Mouse (Mus musculus) adrenal gland, adult 2 months (tissue): ENCODE measurements around the gene Mex3a. TPM values are rescaled to one million over a fixed set of nuclear protein-coding genes. Genes with fewer than 3 reads are reported as not detected.

Source experiments
- DNase-seq: peaks from one replicate; pipeline ENCODE4 v3.0.0; 2021
- long read RNA-seq: library from polyadenylated mRNA; stranded (forward); transcript quantifications from one replicate; pipeline ENCODE4 v2.0.0, GENCODE M21; 2021
- polyA plus RNA-seq: library from polyadenylated mRNA; depleted of rRNA; stranded (reverse); fragments of >200 nt; gene quantifications from 2 replicates; pipeline ENCODE4 v1.2.3, GENCODE M21; 2012; rRNA removed
- total RNA-seq, 2 experiments: library from RNA; stranded (reverse); gene quantifications; 2 replicates each; pipeline ENCODE4 v1.2.3; 2021

The Mex3a gene
- total RNA-seq (1 to 10 TPM; 2.3 to 3.2 TPM), polyA plus RNA-seq (1.7 and 2.1 TPM in 2 replicates)
- long read RNA-seq, result 0 reads

DNA sequence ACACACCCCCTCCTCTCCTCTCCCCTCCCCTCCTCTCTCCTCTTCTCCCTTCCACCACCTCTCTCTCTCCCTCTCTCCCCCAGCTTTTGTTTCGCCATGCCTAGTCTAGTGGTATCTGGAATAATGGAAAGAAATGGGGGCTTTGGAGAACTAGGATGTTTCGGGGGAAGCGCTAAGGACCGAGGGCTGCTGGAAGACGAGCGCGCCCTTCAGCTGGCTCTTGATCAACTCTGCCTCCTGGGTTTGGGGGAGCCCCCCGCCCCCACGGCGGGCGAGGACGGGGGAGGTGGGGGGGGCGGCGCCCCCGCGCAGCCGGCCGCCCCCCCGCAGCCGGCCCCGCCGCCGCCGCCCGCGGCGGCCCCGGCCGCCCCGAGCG is at the start of gene Mex3a:
Gene Mex3a, plus strand, starts transcription at position 97 of the 376 bp plus-strand sequence.
- no peak for DNase-seq

DNA sequence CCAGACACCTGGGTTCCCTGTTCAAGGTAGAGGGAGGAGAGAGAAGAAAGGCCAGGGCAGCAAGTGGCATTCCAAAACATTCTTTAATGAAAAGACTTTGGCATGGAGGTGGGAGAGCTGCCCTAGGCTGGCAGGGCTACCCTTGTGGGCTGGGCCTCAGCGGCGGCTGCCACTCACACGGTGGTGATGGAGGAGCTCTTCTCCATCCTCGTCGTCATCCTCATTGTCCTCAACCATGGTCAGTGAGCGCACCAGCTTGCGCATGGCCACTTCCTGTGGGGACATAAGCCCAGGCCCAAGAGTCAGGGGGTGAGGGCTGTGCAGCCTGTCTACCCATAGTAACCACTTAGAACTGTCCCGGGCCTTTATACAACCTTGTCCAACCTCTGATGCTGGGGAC is 49.1 kb upstream of the Mex3a start:
- no peak for DNase-seq

DNA sequence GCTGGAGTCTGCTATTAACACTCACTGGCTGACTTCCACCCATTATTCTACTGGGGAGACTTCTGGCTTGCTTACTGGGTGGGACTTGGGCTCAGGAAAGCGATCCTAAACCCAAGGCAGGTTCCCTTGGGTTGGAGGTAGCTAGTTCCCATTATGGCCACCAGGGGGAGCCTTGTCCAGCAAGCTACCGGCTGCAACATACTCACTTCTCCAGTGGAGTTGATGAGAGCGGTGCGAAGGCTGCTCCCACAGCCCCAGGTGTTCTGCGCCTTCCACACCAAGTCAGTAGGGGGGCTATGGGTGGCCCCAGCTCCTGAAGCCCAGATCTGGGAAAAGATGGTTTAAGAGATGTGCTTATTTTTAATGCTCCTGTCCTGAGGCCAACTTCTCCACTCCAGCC is 48.6 kb upstream of the Mex3a start:
- DNase-seq, result peak; percentile 68

DNA sequence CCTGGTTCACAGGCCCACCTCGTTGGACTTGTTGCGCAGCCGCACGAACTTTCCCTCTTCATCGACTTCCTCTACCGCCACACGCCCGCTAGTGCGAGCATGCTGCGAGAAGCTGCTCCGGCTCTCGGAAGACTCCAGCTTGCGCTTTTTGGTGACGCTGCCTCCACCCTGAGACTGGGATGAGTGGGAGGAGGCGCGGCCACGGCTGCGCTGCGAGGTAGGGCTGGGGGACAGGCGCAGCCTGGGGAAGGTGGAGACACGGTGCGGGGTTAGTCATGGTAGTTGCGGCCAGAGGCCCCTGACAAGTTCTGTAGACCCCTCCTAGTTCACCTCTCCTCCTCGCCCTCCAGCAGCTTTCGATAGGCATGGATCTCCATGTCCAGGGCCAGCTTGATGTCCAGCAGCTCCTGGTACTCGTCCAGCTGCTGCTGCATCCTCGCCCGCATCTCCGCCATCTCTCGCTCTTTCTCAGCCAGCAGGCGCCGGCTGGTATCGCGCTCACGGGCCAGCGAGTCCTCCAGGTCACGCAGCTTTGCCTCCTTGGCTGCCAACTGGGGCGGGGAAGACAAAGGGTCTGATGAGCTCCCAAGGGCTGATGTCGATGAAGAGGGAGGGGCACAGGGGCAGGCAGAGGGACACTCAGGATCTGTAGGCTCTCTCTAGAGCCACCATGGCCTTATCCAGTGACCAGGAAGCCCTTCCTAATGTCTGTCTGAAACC is 47.4 kb upstream of the Mex3a start:
- no peak for DNase-seq

DNA sequence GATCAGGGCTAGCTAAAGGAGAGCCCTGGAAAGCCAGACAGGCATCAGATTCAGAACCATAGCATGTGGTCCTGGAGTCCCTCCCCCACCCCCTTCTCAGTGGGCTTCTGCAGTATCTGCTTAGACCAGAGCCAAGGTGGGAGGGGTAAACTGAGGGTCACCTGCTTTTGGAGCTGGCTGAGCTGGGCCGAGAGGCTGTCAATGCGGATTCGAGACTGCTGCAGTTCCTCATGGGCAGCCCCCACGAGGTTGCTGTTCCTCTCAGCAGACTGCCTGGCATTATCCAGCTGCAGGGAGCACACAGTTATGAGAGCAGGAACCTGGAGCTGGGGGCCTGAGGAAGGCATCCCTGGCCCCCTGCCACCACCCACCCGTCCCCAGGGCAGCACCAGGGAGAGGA is 46.2 kb upstream of the Mex3a start:
- no peak for DNase-seq

DNA sequence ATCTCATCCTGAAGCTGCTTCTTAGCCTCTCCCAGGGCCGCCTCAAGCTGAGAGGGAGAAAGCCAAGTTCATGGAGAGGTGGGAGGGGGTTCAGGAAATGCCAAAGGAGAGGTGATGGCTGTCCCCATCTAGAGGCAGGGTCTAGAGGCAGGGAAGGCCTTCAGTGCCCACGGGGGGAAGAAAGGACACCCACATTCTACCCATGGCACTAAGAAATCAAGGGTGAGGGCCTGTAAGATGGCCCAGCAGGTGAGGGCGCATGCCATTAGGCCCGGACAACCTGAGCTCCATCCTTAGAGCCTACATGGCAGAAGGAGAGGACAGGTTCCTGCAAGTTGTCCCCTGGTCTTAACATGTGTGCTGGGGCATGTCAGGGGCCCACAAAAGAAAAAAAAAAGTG is 45.3 kb upstream of the Mex3a start:
- DNase-seq, result no peak

DNA sequence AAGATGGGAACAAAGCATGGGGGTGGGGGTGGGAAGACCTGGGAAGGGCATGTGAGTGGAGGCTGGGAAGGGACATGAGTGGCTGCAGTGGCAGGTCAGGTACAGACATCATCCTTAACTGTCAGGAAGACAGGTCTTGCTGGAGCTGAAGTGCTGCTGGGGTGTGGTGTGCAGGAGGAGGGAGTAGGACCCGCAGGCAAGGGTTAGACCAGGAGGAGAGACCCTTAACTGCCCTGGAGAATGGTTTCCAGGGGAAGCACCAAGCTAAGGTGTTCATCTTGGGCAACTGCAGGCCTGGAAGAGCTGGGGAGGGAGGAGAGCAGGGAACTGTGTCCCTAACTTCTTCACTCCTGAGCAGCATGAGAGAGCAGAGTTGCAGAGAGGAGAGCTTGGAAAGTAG is 44.8 kb upstream of the Mex3a start:
- DNase-seq, result no peak

DNA sequence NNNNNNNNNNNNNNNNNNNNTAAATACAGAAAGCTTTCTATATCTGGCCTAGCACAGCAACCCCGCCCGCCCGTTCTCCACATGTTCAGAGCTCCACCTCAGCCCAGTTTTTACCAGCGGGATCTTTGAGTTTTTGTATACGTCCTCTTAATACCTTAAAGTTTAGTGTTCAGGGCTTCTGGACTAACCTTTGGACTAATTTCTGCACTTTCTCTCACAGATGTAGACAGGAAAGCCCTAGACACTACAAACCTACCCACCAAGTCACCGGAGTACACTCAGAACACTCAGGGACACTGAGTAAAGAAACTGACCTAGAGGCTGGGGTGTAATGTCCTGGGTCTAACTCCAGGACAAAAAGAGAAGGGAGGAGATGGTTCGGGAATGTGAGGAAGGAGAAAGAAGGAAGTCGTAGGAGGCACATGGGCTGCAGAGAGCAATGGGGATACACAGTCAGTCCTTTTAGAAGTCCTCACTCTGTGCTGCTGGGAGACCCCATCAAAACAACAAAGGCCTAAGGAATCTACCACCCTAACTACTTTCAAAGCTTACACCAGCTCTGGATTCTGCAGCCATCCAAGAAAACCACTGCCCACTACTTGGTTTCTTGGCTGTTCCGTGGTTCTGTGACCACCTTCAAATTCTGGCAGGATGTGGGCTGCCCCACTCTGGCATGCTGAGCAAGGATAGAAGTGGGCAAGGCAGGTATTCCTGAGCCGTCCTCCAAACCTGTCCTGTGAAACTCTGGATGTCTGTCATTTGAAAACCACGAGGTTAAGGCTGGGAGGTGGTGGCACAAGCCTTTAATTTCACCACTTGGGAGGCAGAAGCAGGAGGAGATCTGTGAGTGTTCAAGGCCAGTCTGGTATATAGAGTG is 38.3 kb upstream of the Mex3a start:
- no peak for DNase-seq

DNA sequence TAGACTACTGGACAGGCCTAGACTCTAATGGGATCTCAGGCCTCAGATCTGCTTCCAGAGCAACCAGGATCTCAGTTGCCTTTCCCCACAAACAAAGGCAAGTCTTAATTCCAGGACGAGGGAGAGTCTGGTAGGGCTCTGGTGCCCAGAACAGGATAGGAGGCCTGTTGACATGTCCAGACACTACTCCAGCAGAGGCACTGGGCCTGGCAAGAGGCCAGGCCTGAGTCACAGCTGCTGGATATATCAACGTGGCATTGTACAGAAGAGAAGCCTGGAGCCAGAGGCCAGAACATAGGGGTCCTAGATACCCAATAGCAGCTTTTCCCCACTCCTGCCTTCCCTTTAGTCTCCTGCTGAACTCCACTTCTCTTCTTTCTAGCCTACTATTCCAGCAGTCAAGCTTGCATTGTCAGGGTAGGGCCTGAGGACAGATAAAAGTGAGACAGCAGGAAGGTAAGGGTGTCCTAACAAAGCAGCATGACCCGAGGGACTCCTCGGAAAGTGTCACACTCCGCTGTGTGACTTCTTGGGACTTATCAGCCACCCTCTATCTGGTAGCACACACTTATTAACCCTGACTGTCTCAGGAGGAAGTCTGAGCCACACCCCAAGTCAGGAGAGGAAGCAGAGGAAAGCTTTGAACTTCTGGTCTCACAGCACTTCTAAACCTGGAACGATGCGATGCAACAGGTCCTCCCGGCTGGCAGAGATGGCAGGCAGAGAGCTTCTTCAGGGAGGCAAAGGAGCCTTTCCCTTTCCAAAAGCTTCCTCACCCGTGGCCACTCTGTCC is 37.2 kb upstream of the Mex3a start:
- peak; percentile 90 for DNase-seq

DNA sequence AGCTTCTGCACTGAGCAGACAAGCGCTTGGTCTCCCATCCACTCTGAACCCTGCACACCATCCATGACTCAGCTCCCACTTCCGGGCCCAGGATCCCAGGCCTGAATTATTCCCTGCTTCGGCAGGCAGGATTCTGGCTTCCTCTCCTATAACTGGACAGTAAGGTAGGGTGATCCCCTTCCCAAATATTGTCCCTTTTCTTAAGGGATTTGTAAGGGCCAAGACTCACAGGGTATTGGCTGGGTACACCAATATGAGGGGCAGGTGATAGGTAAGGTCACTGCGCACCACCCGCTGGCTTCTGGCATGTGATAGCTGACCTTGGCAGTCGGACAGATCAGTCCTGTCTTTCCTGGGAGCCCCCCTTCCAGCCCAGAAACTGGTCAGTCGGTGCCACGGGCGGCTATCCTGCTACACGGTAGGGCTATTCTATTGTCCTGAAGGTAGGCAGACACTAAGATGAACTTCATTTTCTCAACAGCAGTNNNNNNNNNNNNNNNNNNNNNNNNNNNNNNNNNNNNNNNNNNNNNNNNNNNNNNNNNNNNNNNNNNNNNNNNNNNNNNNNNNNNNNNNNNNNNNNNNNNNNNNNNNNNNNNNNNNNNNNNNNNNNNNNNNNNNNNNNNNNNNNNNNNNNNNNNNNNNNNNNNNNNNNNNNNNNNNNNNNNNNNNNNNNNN is 36.3 kb upstream of the Mex3a start:
- DNase-seq, result peak; percentile 69

DNA sequence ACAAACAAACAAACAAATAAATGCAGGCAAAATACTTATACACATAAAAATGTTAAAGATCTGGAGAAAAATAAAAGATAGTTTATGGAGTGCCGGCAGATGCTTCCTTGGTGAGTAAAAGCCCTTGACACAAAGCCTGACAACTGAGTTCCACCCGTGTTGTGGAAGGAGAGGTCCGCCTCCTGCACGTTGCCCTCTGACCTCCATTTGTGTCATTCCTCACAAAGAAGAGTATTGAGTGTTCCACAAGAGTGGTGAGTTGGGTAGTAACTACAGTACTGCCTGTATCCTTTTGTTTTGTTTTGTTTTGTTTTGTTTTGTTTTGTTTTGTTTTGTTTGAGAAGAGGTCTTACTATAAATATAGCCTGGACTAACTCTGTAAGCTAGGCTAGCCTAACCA is 32.6 kb upstream of the Mex3a start:
- DNase-seq, result no peak

DNA sequence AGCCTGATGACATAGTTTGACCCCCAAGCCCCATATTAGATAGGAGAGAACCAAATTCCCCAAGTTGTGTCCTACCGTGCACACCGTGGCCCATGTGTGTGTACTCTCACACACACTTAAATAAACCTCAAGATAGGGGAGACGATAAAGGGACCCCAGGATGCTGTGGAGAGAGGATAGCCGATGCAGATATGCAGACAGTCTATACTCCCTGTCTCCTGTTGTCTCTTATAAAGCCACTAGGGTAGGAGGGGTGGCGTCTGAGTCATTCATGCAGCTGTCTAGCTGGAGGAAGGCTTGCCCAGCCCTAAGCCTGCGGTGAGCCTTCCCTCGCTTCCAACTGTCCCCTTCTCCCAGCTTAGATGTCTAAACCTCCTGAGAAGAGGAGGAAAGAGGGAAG is 32.1 kb upstream of the Mex3a start:
- no peak for DNase-seq

DNA sequence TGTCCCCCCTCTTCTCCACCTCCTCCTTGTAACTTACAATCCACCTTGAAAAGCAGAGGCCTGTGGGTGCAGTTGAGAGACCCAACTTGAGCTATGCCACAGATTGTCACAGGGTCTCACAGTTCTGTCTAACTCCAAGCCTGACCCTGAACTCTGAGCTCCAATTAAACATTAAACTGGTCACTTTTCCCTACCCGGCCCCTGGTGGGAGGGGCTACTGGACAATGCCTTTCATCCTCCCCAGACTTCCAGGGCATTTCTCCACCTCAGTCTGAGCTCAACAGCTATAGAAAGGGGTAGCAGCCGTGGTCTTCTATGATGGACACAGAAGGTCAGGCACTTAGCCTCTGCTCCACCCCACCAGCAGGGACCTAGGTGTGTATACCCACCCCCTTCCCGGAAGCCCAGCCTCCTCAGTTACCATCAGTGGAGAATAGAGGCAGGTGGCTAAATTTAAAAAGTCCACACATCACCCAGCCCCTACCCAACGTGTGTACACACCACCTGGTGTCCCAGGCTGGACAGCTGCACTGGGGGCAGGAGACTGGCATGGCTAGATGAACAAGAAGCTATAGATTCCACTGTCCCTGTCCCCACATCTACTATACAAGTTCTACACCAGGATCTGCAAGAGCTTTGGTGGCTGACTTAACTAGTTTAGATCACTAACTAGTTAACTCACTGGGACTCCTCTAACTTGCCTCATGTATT is 31.4 kb upstream of the Mex3a start:
- no peak for DNase-seq

DNA sequence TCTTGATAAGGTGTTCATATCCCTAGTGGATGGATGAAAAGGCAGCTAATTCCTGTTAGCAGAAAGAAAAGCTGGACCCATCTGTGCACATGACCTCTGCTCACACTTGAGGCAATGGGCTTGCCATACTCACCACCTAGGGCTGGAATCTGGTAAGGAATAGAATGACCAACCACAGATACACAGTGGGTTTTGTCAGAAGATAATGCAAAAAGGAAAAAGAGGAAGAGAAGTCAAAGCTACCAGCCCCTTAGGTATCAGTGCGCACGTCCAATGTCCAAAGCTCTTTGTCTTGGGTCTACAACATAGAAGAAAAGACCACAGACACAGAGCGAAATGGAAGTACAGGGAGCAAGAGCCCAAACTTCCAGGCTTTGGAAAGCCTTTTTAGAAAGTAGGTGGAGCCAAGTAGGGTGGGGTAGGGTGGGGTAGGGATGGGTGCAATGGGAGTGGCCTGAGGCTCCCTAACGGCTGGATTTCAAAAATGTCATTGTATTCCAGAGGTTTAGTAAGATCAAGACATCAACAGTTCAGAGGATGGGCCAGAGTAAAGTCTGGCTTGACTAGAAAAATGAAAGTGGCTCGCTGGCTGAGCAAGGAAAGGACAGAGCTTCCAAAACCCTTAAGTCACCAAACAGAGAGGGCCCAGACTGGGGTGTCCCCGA is 30.7 kb upstream of the Mex3a start:
- DNase-seq, result no peak

DNA sequence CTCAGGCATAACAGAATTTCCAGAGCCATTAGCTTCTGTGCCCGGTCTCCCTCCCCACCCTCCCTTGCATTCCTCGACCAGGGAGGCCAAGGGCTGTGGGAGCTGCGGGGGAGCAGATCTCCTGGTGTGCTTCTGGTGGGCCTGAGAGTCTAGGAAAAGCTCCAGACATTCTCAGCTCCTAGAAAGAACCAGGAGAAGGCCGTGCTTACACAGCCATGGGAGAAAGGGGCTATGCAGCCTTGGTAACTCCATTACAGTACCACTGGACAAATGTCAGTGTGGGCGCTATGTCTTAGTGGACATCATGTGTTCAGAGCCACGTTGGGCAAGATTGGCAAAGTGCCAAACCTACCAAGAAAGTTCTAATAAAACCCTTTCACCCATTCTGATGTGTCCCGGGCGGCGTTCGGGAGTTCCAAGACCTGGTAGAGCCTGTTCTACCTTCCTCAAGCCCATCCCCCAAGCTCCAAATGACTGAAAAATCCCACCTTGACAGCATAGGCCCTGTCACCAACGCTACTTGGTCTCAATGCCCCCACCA is 30.1 kb upstream of the Mex3a start:
- peak; percentile 45 for DNase-seq

DNA sequence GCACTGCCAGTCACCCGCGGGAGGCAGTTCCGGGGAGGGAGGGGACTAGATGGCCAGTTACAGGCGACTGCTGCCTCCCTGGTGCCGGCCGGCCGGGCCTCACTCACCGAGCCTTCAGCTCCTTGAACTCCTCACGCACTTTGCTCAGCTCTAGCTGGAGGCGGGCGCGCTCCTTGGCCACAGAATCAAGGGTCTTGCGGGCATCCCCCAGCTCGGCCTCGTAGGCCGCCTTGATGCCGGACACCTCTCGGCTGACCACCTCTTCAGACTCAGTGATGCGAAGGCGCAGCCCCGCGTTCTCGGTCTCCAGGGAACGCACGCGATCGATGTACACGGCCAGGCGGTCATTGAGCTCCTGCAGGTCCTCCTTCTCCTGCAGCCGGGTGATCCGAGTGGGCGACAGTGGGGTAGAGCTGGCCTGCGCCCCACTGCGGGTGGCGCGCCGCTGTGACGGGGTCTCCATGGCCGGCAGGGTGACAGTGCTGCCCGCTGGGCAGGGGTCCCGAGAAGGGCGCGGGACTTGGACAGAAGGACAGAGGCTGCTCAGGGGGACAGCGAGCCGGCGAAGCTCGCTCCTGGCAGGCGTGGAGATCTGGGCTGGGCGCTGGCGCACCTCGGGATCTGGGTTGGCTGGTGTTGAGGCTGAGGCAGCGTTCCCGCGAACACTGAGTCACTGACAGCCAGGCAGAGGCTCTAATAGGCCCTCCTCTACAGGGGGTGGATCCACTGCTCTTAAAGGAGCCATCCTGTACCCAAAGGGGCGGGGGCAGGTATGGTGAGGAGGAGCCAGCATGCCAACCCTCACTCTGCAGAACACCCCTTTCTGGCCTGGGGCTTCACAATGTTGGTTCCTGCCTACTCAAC is 29.3 kb upstream of the Mex3a start:
- peak; percentile 97 for DNase-seq

DNA sequence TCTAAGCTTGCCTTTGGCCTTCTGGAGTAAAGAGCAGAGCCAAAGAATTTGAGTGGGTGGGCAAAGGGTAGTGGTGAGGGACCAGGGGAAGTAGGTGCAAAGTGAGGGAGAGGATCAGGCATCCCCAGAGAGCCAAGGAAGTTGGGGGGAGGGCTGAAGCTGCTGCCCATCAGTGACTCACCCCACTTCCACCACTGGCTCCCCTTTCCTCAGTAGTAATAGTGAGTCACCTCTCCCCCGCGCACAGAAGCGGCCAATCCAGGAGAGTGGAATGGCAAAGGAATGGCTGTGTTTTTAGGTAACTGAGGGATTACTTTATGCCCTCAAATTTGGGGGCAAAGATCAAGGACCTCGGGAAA is 28.7 kb upstream of the Mex3a start:
- DNase-seq, result peak; percentile 91

DNA sequence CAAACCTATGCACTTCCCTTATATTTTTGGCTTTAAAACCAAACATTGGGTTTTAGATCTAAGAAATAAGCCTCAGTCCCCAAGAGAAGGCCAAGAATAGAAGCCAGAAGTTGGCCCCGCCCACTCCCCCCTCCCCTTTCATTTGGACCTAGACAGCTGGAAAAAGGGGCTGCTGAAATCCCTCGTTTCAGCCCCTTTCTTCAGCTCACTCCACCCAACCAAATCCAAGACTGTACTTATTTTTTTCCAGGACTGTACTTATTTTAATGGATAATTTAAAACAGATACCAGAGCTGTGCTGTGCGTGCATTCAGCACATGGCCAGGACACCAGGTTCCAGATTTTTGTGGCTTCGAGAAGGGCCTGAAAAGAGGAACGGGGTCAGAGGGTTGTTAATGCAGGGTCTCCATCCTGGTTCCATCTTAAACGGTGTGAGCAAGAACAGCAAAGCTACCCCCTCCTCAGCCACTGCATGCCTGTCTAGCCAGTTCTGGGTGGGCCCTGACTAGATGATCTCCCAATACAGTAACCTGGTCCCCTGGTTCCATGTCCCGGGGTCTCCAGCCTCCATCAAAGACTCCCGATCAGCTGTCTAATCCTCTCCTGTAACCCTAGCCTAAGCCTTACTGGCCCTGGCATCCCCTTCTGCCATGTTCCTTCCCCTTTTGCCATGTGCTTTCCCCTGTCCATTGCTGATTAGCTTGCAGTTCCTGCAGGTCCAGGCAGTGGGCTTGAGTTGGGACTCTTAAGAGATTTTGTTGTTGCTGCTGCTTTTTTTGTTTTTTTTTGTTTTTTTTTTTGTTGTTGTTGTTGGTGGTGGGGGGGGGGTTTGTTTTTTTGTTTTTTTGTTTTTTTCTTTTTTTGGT is 28.1 kb upstream of the Mex3a start:
- no peak for DNase-seq

DNA sequence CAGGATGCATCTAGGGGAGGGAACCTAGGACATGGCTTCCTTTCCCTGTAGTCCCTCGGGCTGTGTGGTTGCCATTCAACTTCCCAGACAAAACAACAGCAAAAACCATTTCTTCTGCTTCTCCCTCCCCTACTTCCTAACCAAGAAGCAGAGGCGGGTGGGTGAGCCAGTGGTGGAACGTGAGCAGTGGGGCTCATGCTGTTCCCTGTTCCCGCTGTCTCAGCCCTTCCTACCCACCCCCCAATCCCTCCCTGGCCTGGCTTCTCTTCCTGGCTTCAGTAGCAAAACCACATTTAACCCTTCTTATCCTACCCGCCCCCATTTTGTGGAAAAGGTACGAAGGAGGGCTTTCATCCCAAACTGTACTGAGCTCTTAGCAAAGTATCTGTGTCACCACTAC is 27.1 kb upstream of the Mex3a start:
- DNase-seq, result no peak
